Mouse (Mus musculus) stomach, postnatal 0 days (tissue): ENCODE results near the gene Nqo2.

Experiments used
- CTCF ChIP-seq: IDR thresholded peaks from 2 replicates; pipeline ENCODE4 v1.5.1; 2016; ENCODE audit warnings: antibody characterized with exemption, low read depth, mild to moderate bottlenecking, moderate library complexity
- EP300 ChIP-seq: optimal IDR thresholded peaks from 2 replicates; pipeline ENCODE3; 2016; ENCODE audit warnings: antibody characterized with exemption

- TF ChIP-seq EP300, result no peak
- TF ChIP-seq CTCF, result no peak
Measured at GRCm38 (mm10) chr13:33965056-33966024, 853 bp downstream of the Nqo2 start.
